Mouse (Mus musculus) spleen, postnatal 10 days (tissue): ENCODE measurements around the gene Nhlrc1.

Source experiments
- DNase-seq, 2 experiments: peaks; one replicate each; pipeline ENCODE4 v3.0.0; 2021 to 2022; ENCODE audit warnings: low spot score in 2 of 2

Nhlrc1 gene

DNA sequence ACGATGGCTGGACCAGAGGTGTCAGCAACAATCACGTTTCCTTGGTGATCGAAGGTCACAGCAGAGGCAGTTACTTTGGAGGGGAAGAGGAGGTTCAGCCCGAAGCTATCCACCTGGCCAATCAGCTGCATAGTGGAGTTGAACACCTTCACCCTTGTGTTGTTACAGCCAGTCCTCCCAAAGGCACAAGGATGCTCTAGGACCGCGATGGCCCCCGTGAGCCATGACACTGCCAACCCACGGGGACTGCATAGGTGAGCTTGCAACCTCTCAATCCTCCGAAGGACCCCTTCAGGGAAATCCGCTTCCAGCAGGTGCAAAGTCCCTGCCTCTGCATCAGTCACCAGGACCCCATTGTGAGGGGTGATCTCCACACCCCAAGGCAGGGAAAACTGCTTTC lies 910 bp downstream of the Nhlrc1 start:
- DNase-seq = no peak

DNA sequence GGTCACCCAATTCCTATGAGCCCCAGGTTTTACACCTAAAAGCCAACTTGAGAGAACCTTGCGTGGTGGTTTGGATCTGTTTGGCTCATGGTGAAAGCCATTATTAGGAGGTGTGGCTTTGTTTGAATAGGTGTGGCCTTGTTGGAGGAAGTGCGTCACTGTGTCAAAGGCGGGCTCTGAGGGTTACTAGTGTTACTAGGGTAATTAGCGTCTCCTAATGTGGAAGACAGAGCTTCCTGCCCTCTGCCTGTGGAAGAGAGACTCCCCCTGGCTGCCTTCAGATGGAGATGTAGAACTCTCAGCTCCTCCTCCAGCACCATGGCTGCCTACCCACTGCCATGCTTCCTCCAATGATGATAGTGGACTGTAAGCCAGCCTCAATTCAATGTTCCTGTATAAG lies 13.1 kb downstream of the Nhlrc1 start:
- DNase-seq = no peak

DNA sequence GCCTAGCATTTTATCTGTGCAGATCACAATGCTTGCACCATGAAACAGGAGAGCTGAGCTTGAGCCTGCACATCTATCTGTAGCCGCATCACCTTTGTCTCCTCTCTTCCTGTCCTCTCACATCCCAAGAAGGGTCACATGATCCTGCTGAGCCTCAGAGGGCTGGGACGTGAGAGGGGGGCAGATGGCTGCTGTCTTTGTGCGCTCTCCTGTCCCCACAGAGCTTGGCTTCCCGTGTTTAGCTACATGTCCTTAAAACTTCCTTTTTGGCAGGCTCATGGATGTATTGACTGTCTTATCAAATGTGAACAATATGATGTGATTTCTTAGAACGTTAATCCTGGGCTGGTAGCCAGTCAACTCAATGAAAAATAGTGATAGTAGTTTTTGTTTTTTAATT lies 15.2 kb downstream of the Nhlrc1 start:
- DNase-seq = no peak

DNA sequence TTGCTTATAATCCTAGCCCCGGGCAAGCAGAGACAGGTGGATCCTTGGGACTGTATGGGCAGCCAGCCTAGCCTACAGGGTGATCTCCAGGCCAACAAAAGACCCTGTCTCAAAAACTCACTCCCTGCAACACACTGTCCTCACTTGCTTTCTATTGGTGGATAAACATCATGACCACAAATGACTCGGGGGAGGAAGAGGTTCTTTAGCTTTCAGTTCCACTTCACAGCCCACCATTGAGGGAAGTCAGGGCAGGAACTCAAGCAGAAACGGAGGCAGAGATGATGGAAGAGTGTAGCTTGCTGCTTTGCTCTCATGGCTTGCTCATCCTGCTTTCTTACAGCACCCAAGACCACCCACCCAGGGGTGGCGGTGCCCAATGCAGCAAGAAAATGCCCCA lies 17.3 kb downstream of the Nhlrc1 start:
- DNase-seq = no peak

DNA sequence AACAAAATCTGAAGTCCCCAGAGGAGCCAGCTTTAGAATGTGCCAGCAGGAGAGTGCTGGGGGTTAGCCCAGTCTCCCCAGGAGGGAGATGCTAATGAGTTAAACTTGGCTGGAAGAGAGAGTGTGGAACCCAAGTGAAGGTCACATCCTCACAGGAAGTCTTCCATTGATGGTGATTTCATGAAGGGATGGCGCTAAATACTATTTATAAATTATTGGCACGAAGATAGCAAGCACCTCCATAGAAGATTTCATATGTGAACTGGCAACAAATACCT lies 21.4 kb downstream of the Nhlrc1 start:
- DNase-seq = no peak

DNA sequence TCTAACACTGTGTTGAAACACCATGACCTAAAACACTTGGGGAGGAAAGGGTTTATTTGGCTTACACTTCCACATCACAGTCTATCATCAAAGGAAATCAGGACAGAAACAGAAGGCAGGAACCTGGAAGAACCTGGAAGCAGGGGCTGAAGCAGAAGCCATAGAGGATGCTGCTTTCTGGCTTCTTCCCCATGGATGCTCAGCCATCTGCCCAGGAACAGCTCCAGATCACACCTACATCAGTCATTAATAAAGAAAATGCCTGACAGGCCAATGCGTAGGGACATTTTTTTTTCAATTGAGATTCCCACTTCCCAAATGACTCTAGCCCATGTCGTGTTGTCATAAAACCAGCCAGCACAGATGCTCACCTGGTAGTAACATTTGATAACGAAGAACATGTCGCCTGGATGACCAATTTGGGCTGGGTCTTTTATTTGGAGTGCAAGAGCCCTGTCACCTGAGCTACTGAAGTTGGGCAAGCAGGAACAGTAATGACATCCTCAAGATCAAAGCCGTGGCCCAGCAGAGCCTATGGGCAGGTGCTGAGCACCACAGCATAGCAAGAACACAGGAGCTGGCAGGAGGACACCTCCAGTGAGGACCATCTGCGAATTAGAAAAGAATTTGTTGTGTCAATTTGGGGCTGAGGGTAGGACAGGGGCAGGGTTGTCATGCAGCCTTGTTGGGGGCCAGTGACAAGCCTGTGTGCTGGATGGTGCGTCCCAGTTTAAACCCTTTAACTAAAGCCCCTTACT lies 22.0 kb downstream of the Nhlrc1 start:
- DNase-seq = no peak

DNA sequence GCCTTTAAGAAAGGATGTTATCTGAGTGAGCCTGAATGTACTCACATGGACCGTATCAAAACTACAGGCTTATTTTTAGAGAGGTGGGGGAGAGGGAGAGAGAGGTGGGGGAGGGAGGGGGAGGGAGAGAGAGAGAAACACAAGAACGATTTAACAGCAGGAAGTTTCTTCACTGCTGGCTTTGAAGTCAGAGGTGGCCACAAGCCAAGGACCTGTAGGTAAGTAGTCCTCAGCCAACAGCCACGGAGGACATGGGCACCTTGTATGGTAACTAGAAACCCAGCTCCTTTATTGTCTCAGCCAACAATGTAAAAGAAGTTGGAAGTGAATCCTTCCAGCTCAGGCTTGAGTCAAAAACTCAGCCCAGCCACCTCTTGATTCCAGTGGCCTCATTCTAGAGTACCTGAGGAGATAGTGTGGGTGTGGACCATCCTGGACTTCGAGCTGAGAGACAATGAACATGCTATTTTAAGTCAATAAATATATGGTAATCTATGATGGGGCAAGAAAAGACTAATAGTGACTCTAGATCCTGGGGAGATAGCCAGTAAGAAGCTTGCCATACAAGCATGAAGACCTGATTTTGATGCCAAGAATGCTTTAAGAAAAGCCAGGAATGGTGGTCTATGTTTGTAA lies 24.2 kb downstream of the Nhlrc1 start:
- DNase-seq = no peak

DNA sequence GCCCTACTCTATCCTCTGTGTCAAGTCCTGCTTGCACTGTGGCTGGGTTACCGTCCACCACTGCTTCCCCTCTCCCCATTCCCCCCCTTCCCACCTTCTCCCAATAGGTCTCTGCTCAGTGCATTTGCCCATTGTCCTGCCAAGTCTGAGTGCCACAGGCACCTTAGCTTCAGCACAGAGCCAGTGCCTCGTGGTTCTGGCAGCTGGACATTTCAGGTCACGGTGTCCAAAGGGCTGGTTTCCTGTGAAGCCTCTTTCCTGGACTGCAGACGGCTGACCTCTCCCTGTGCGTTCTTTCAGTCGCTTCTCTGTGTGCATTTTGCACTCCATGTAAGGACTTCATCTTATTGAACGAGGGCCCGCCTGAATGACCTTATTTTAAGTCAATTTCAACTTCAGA lies 26.7 kb downstream of the Nhlrc1 start:
- no peak for DNase-seq

DNA sequence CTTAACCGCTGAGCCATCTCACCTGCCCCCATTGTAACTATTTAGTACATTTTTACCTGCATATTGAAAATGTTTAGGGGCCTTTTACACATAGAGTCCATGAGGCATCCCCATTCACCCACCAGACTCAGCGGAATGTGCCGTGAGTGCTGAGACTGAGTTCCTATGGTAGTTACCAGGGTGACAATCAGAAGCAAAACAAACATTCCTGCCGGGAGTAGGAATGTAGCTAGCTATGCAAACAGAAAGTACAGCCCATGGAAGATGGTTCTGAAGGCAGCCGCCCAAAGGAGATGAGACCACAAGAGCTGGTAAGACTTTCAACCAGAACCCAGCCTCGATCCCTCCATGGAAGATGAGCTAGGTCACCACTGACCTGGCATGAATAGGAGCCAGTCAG lies 28.4 kb downstream of the Nhlrc1 start:
- DNase-seq = no peak

DNA sequence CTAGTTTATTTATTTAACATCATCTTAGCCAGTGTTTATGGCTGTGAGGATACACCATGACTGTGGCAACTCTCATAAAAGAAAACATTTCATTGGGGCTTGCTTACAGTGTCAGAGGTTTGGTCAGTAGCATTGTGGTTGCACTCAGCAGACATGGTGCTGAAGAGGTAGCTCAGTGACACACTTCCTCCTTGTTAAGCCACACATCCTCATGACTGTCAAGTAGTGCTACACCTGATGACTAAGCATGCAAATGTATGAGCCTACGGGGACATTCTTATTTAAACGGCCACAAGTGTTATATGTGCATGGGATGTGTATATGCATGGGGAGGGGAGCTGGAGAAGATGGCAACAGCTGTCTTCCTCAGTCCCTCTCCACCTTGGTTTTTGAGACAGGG lies 30.8 kb downstream of the Nhlrc1 start:
- DNase-seq = no peak

DNA sequence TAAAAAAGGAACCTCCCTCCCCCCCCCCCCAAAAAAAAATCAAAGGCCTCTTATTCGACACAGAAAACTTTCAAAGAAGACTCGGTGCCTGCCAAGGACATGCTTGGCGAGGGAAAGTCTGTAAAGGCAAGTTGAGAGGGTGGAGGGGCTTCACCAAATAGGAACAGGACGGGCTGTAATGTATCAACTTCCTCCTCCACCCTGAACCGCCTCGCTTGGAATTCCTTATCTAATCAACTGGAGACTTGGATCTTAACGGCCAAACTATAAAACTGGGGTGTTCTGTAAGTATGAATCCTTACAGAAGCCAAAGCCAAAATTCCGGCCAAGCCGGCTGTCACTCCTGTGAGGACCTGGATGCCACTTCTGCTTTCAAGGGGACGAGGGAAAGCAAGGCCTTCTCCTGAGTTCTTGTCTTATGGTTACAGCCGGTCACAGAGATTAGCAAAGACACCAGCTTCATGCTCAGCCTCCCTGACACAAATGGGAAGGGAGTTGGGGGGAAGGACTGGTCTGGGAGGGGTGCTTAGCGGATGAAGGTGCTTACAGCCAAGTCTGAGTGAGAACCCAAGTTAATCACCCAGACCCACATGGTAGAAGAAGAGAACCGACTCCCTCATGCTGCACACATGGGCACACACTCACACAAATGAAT lies 34.7 kb downstream of the Nhlrc1 start:
- no peak for DNase-seq

DNA sequence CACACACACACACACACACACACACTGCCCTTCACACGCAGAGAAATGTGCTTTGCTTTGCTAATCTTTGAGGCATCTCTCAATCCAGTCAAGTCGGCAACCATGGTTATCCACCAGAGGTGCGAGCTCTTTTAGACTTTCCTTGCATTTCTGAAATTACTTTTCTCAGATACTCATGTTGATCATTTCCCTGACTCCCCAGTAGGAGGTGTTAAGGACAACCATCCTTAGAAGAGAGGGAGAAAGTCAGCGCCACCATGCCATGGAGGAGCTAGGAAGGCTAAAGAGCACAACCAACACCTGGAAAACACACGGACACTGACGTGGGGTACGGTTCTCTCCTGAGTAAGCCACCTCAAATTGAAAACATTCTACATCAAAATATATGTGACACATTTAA lies 38.1 kb downstream of the Nhlrc1 start:
- DNase-seq = no peak

DNA sequence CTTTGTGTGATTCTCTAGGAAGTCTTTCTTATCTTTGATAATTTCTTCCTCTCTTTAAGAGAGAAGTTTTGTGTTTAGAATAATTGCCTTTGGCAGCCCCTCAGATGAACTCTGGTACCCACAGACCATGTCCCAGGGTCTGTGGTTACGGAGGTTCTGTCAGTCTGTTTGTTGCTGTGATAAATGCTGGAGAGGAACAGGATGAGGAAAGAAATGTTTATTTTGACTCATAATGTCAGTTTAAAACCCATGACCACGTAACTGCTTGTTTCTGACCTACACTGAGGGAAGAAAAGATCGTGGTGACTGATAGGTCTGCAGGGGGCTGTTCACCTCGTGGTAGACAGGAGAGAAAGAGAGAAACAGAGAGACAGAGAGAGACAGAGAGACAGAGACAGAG lies 38.7 kb downstream of the Nhlrc1 start:
- DNase-seq = no peak

DNA sequence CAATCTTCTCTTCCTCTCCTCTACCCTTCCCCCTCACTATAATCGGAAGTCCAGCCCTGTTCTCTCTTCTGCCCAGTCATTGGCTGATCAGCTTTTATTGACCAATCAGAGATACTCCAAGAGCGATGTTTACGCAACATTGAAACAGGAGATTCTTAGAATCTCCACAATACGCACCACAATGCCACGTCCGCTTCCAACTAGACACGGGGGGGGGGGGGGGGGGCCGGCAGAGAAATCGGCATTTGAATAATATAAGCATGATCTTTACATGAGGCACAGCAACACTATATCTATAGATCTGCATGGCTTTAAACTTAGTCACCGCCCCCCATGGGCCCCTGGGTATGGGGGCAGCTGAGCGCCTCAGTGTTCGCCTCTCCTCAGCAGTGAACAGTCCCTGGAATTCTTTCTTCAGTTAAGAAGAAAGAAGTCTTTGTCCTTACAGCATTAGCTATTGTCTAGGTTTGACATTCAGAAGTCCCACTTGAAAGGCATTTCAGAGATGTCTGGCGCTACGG lies 39.6 kb downstream of the Nhlrc1 start:
- no peak for DNase-seq

DNA sequence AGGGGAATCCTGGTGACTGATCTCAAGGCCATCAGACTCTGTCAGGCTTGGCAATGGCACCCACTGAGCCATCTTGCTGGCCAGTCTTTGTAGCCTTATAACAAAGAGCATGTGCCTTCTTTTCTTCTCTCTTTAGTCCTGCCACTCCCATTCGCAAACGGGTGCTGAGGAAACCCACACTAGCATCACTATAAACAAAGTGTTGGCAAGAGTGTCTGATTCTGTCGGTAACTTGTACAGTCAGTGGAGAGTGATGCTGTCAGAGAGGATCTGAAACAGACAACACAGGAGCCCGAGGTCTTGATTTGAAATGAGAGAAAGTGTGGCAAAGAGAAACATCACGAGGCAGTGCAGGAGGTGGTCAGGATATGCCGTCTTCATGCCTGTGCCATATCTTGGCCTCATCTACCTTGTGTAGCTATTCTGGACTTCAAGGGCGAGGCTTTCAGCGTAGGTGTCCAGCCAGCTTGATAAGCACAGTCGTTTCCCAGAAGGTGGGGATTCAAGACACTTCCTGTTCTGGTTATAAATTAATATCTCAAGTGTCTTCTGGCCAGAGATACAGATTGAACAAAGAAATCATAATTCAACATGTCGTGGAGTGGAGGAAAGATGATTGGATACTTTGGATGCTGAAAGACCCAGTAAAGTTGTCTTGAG lies 44.2 kb downstream of the Nhlrc1 start:
- DNase-seq = no peak

DNA sequence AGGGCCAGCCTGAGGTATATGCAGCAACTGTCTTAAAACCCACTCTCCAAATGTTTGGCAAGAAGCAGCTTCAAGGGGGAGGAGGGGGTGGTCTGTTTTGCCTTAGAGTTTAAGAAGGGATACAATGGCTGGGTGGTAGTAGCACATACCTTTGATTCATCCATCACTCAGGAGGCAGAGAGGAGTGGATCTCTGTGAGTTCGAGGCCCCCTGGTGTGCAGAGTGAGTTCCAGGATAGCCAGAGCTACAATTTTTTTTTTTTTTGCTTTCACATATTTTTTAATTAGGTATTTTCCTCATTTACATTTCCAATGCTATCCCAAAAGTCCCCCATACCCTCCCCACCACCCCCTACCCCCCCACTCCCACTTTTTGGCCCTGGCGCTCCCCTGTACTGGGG lies 46.0 kb downstream of the Nhlrc1 start:
- no peak for DNase-seq

DNA sequence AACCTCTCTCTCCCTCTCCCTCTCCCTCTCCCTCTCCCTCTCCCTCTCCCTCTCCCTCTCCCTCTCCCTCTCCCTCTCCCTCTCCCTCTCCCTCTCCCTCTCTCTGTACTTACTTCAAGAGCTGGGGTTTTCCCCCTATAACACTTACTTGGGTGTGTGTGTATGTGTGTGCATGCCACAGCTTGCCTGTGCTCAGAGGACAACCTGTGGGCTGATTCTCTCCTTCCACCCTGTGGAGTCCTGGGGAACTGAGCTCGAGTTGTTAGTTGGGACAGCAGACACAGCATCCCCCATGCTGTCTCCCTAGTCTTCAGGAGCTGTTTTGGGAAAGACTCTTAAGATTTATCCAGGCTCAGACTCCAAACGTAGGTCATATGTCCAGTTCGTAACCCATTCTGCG lies 47.3 kb downstream of the Nhlrc1 start:
- no peak for DNase-seq
